Mouse (Mus musculus) kidney, adult 11 months (tissue): ENCODE results near the gene Camp.
A peak's percentile ranks its signal among the peaks of the same experiment; 100 is the strongest.

Source experiments
- DNase-seq: peaks from one replicate; pipeline ENCODE4 v3.0.0; 2022

Gene Camp

GRCm38 (mm10) chr9:109849312-109849758, at the start of gene Camp:
Camp (minus strand) TSS chr9:109849617.
- no peak for DNase-seq

- no peak for DNase-seq
These were observed 48.6 kb upstream of the Camp start for GRCm38 (mm10) chr9:109898027-109898426.

GRCm38 (mm10) chr9:109896253-109897150, 47.1 kb upstream of the Camp start:
- DNase-seq = peak; percentile 44

- peak; percentile 87 for DNase-seq
These were observed 46.2 kb upstream of the Camp start for GRCm38 (mm10) chr9:109895593-109895992.

GRCm38 (mm10) chr9:109894413-109895090, 45.1 kb upstream of the Camp start:
- DNase-seq = peak; percentile 79

GRCm38 (mm10) chr9:109892651-109893250, 43.3 kb upstream of the Camp start:
- peak; percentile 71 for DNase-seq

GRCm38 (mm10) chr9:109891501-109891900, 42.1 kb upstream of the Camp start:
- DNase-seq = no peak

- peak; percentile 47 for DNase-seq
These were observed 37.9 kb upstream of the Camp start for GRCm38 (mm10) chr9:109887321-109887720.

GRCm38 (mm10) chr9:109886259-109886658, 36.8 kb upstream of the Camp start:
- DNase-seq = no peak

- no peak for DNase-seq
These were observed 29.9 kb upstream of the Camp start for GRCm38 (mm10) chr9:109879305-109879704.

GRCm38 (mm10) chr9:109877666-109878065, 28.2 kb upstream of the Camp start:
- DNase-seq = no peak

- DNase-seq = peak; percentile 40
These were observed 27.3 kb upstream of the Camp start for GRCm38 (mm10) chr9:109876756-109877155.

- peak; percentile 56 for DNase-seq
These were observed 26.5 kb upstream of the Camp start for GRCm38 (mm10) chr9:109875695-109876601.

- peak; percentile 99 for DNase-seq
These were observed 25.6 kb upstream of the Camp start, which contains the start of gene Cdc25a for GRCm38 (mm10) chr9:109874797-109875691. Cdc25a (plus strand) TSS chr9:109875579.

GRCm38 (mm10) chr9:109870983-109871572, 21.7 kb upstream of the Camp start:
- peak; percentile 51 for DNase-seq

- DNase-seq = no peak
These were observed 16.8 kb upstream of the Camp start for GRCm38 (mm10) chr9:109866218-109866617.

GRCm38 (mm10) chr9:109863085-109863484, 13.7 kb upstream of the Camp start:
- DNase-seq = no peak

GRCm38 (mm10) chr9:109862397-109863044, 13.1 kb upstream of the Camp start:
- peak; percentile 44 for DNase-seq

GRCm38 (mm10) chr9:109855947-109856346, 6.5 kb upstream of the Camp start:
- DNase-seq = no peak

- no peak for DNase-seq
These were observed 4.9 kb upstream of the Camp start for GRCm38 (mm10) chr9:109854341-109854740.
